Mouse (Mus musculus) fat pad, adult 2 months (tissue): Measurements from ENCODE around the gene Helq.

Experiments
- DNase-seq: peaks from one replicate; pipeline ENCODE4 v3.0.0-alpha.2; 2011; ENCODE audit warnings: low read depth, low spot score; ENCODE audit errors: extremely low read depth

The Helq gene

GRCm38 (mm10) chr5:100787527-100787926, 10.9 kb downstream of the Helq start:
- no peak for DNase-seq

GRCm38 (mm10) chr5:100779002-100779401, 19.4 kb downstream of the Helq start:
- DNase-seq: no peak

GRCm38 (mm10) chr5:100776900-100777299, 21.5 kb downstream of the Helq start:
- DNase-seq: no peak

DNA sequence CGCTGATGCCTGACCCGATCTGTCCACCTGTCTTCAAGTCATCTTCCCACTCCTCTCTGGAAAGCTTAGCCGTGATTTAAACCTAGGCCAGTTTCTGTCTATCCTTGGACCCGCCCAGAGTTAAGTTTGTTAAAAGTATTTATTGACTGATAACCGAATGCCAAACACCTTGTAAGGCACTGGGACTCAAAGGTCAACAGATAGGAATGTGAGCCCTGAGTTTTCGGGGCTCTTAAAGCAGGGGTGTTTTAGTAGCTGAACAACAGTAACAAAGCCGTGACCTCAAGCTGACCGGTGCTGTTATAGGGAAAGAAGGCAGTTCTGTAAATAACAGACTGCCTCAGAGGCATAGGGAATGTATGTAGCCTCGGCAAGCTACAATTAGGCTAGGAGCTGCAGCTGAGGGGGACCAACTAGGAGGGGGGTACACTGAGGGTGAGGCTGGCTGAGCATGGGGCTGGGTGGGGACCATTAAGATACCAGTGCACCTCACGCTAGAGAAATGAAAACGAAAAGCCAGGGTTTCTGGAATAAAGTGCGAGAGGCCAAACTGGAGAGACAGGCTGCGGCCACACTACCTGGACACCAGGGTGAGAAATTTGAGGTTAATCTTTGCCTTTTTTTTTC, 22.5 kb downstream of the Helq start:
- DNase-seq: no peak

DNA sequence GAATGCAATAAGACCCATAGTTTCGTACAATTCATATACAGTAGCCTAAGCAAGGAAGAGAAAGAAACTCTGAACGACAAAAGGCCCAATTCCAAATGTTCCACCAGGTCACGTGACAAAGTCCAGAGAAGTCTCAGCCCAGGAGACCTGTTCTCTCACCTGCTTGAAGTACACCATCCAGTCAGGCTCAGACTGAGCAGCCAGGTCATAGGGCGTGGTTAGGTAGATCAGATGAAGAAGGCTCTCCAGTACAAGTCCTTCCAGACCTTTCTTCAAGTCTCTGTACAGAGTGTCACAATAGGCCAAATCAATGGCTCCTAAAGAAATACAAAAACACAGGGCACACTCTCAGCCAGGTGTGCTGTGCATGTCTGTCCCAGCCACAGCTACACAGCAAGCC, 26.8 kb downstream of the Helq start:
- DNase-seq: no peak

GRCm38 (mm10) chr5:100766026-100766425, 32.4 kb downstream of the Helq start:
- no peak for DNase-seq

DNA sequence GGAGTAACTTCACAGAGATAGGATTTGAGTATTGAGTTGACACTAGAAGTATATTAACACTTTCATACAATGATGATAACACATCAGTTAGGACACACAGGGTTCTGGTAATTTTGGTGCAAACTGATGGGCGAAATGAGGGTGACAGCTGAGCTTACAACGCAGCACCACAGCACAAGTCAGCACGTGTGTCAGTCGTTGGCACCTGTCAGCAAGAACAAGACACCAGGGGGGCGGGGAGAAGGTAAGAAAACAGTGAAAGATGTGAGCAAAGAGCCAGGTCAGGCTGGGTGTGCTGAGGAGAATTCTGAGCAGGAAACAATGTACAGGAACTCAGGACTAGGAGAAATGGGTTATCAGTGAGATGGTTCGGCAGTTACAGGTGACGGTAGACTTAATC, 36.7 kb downstream of the Helq start:
- DNase-seq: no peak

GRCm38 (mm10) chr5:100760049-100760663, 38.2 kb downstream of the Helq start:
- DNase-seq: no peak

DNA sequence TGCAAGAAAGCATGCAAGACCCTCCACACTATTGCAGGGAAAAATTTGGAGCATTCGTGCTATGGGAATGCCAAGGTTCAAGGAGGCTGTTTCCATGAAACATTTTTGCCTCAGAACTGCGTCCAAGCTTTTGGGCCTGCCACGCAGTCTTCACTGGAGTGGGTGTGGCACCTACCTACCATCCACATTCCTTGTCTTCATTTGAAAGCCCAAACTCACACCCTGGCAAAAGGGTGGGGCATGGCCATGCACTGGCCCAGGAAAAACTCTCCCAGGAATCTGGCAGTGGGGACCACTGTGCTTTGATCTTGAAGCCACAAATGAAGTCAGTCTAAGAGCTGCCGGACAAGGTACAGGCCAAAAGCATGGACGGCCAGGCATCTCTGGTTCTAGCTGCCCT, 40.3 kb downstream of the Helq start:
- no peak for DNase-seq

- DNase-seq: no peak
Observed at GRCm38 (mm10) chr5:100753407-100753806, 45.0 kb downstream of the Helq start.

DNA sequence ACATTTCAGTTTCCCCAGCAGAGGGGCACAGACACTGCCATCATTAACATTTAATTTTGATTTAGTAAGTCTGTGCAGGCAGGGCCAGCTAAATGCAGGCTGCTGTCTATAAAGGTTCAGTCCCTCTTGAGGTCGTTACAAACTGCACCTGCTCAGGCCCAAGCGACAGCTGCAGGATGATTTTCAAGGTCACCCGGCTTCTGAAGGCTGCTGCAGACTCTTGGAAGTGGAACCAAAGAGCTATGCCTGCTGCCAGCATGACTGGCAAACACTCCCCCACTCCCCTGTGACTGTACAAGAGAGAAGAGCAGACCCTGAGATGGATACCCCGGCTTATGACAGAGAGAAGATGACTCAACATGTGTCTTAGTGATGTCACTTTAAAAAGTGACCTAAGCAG, 46.7 kb downstream of the Helq start:
- no peak for DNase-seq

- no peak for DNase-seq
Observed at GRCm38 (mm10) chr5:100750617-100751255, 47.7 kb downstream of the Helq start.

GRCm38 (mm10) chr5:100738802-100739201, 59.6 kb downstream of the Helq start:
- DNase-seq: no peak

DNA sequence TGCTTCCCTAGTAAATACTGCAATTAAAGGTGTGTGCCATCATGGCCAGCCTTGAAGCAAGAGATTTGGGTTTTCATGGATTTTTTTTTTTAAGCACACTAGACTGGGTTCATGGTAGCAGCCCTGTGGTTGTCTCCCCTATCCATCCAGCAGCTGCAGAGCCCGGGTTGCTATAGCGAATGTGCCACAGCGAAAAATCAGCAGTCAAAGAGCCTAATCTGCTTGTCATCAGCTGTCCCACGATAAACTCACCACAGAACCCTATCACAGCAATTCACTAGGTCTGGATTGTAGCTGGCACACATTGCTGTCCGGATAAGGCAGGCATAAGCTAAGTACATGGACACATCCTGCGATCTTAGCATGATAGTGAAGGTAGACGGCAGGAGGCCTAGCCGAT, 61.5 kb downstream of the Helq start:
- DNase-seq: no peak

- no peak for DNase-seq
Observed at GRCm38 (mm10) chr5:100734535-100734934, 63.9 kb downstream of the Helq start.

GRCm38 (mm10) chr5:100728757-100729156, 69.6 kb downstream of the Helq start:
- DNase-seq: no peak

DNA sequence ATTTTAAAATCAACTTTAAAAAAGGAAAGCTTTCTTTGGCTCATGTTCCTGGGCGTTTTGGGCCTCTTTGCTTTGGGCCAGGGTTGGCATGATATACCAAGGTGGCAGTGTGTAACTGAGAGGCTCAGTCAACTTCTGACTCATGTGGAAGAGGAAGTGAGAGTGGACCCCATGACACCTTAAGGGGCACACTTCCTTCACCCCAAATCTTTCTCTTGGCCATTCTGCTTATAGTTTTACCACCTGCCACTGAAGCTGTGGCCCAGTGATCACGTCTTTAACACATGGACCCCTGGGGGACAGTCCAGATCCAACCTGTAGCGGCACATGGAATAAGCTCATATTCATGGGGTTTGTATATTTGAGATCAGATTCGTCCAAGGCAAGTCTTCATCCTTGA, 72.4 kb downstream of the Helq start:
- no peak for DNase-seq

DNA sequence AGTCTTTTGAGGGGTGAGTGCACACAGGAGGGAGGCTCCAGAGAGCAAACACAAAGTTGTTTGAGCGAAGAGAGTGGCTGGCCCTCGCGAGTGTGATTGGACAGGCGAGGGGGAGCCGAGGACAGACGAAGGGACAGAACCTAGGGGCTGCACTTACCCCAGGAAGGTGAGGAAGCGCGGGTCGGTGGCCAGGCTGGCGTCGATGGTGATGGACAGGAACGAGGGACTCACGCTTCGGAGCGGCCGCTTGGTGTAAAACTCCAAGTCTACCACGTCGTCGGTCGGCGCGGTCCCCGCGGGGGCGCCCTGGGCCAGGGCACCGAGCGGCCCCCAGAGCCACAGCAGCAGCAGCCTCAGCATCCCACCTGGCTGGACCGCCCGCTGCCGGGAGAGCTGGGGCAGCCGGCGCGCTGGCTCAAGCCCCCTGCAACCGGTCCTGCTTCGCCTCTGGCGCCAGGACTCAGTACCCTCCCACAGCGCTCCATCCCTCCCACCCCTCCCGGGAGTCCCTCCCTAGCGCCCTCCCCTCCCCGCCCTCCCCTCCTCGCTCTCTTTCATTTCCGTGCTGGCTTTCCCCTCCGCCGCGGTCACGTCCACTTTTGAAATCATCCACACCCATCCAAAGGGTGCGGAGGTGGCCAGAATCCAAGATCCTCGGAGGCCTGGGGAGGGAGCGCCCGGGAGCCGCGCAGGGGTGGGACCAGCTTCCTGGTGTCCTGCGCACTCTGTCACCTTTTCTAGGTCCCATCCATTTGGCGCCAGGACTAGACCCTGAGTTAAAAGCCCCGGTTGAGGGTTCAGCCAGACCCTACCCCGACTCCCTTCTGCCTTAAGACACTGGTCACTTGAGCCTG, 78.9 kb downstream of the Helq start, which contains the start of gene Hpse:
Gene Hpse, minus strand, starts transcription at position 482 of the 854 bp plus-strand sequence.
- DNase-seq: no peak

DNA sequence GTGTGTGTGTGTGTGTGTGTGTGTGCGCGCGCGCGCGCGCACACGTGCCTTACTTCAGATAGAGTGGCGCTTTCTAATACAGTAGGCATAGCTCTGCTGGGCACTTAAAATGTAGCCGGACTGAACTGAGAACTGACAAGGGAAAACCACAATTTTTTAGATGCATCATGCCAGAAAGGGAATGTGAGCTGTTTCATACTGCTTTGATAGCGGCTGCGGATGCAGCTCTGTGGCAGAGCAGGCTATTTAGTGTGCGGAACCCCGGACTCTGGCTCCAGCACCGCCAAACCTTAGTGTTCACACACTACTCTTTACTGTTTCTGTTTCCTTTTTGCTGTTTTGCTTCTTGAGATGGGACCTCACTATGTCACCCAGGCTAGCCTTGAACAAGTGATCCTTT, 81.6 kb downstream of the Helq start:
- no peak for DNase-seq
